Mouse (Mus musculus): ENCODE data around the gene Gbe1.

DNA sequence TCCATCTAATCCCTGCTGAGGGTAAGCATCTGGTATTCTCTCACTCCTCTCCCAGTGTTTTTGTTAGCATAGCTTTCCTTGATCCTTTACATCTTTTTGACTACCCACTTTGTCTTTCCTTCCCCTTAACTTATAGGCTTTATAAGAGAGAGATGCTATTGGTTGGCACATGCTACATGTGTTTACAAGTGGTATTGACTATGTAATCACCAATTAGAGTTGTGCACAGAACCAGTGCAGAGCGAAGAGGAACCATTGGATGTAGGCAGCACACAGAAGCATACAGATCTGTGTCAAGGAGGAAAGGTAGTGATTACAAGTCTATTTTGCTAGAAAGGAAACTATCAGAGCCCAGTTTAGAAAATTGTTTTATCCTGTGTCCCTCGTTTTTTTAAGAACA lies 209.1 kb downstream of the Gbe1 start:
- TF ChIP-seq CTCF (IDR thresholded peaks at IDR 0.05; ENCODE audit: low read depth, low read length): no peak
- TF ChIP-seq POLR2A (IDR thresholded peaks at IDR 0.05; ENCODE audit: borderline replicate concordance, low read depth, low read length): no peak
